Mouse (Mus musculus): ENCODE results near the gene Atg4b.
A peak's percentile ranks its signal among the peaks of the same experiment; 100 is the strongest.
"Not testable (repeated sequence)": the region's sequence is repeated elsewhere in the genome, so short reads cannot be mapped to it uniquely, and the experiment has no call there.

Atg4b gene

GRCm38 (mm10) chr1:93755618-93756017 lies 4.3 kb downstream of the Atg4b start:
- no peak for DNase-seq (ENCODE audit: low read depth, low spot score)

- no peak for DNase-seq (ENCODE audit: low read depth, low spot score)
Observed at GRCm38 (mm10) chr1:93756154-93756553, 4.9 kb downstream of the Atg4b start.

GRCm38 (mm10) chr1:93760076-93760475 lies 8.8 kb downstream of the Atg4b start:
- no peak for DNase-seq (ENCODE audit: low read depth, low spot score)

- DNase-seq (ENCODE audit: low read depth, low spot score): not testable (repeated sequence)
Observed at GRCm38 (mm10) chr1:93763531-93763930, 12.2 kb downstream of the Atg4b start.

- no peak for DNase-seq (ENCODE audit: low read depth, low spot score)
Observed at GRCm38 (mm10) chr1:93764871-93765591, 13.7 kb downstream of the Atg4b start.

GRCm38 (mm10) chr1:93767600-93767999 lies 16.3 kb downstream of the Atg4b start:
- no peak for DNase-seq (ENCODE audit: low read depth, low spot score)

GRCm38 (mm10) chr1:93769901-93770300 lies 18.6 kb downstream of the Atg4b start:
- DNase-seq (ENCODE audit: low read depth, low spot score): no peak

GRCm38 (mm10) chr1:93776686-93777085 lies 25.4 kb downstream of the Atg4b start:
- DNase-seq (ENCODE audit: low read depth, low spot score): no peak

- no peak for DNase-seq (ENCODE audit: low read depth, low spot score)
Observed at GRCm38 (mm10) chr1:93786912-93787311, 35.6 kb downstream of the Atg4b start.

- DNase-seq (ENCODE audit: low read depth, low spot score): no peak
Observed at GRCm38 (mm10) chr1:93794526-93794925, 43.2 kb downstream of the Atg4b start.

GRCm38 (mm10) chr1:93795886-93796285 lies 44.6 kb downstream of the Atg4b start:
- no peak for DNase-seq (ENCODE audit: low read depth, low spot score)

GRCm38 (mm10) chr1:93800670-93801503 lies 49.6 kb downstream of the Atg4b start:
- DNase-seq (ENCODE audit: low read depth, low spot score): no peak

- DNase-seq (ENCODE audit: low read depth, low spot score): peak; percentile 98
Observed at GRCm38 (mm10) chr1:93801741-93802238, 50.5 kb downstream of the Atg4b start, which contains the start of gene Dtymk. Dtymk (minus strand) TSS chr1:93801934.

GRCm38 (mm10) chr1:93802771-93803170 lies 51.5 kb downstream of the Atg4b start:
- DNase-seq (ENCODE audit: low read depth, low spot score): no peak

GRCm38 (mm10) chr1:93803556-93804507 lies 52.5 kb downstream of the Atg4b start, which contains the start of gene Ing5:
Ing5 (plus strand) TSS chr1:93803965.
- peak; percentile 93 for DNase-seq (ENCODE audit: low read depth, low spot score)

GRCm38 (mm10) chr1:93804818-93805217 lies 53.5 kb downstream of the Atg4b start:
- no peak for DNase-seq (ENCODE audit: low read depth, low spot score)

GRCm38 (mm10) chr1:93805221-93805951 lies 54.1 kb downstream of the Atg4b start:
- DNase-seq (ENCODE audit: low read depth, low spot score): no peak

GRCm38 (mm10) chr1:93808871-93809270 lies 57.6 kb downstream of the Atg4b start:
- DNase-seq (ENCODE audit: low read depth, low spot score): no peak

- no peak for DNase-seq (ENCODE audit: low read depth, low spot score)
Observed at GRCm38 (mm10) chr1:93810011-93810410, 58.7 kb downstream of the Atg4b start.

- DNase-seq (ENCODE audit: low read depth, low spot score): no peak
Observed at GRCm38 (mm10) chr1:93811495-93812039, 60.3 kb downstream of the Atg4b start.
